1 mouse cellular context compared by ENCODE assay signal in genomic region chr2:26902467-26903220, GRCm38 (mm10).
TF ChIP-seq lines count a peak whose summit lies in the region.

Gene Surf6 (minus strand): TSS chr2:26902879.

TF ChIP-seq in CH12.LX, 34 proteins besides CTCF, POLR2A, EP300 and RAD21 (continued from another document):
- peak; percentile 83 for TF ChIP-seq MAZ (IDR thresholded peaks at IDR 0.05; ENCODE audit: low read depth, low read length)
- TF ChIP-seq ZNF384 (IDR thresholded peaks at IDR 0.05; ENCODE audit: low read depth, low read length), result no peak
- peak; percentile 93 for TF ChIP-seq NELFE (IDR thresholded peaks at IDR 0.05; ENCODE audit: low read depth, low read length)
- no peak; the same call in 1 of the 2 replicates for TF ChIP-seq GABPA (IDR thresholded peaks at IDR 0.05; ENCODE audit: insufficient replicate concordance, low read depth, low read length)
- 0 out of 2 replicates have a peak, but pooled peaks have one; percentile 65 for TF ChIP-seq TBP (conservative IDR thresholded peaks at IDR 0.05; ENCODE audit: low read depth, low read length)
- TF ChIP-seq ETS1 (conservative IDR thresholded peaks at IDR 0.05; ENCODE audit: low read depth, low read length), result peak; percentile 63
- TF ChIP-seq PAX5 (IDR thresholded peaks at IDR 0.05; ENCODE audit: low read length), result no peak
- TF ChIP-seq SIN3A (IDR thresholded peaks at IDR 0.05; ENCODE audit: low read length), result peak; percentile 99
- TF ChIP-seq JUND (conservative IDR thresholded peaks at IDR 0.05; ENCODE audit: low read depth, low read length), result no peak
- no peak for TF ChIP-seq RCOR1 (conservative IDR thresholded peaks at IDR 0.05; ENCODE audit: low read depth, low read length)
- TF ChIP-seq MXI1 (IDR thresholded peaks at IDR 0.05; ENCODE audit: low read depth, low read length), result peak; percentile 92
